Mouse (Mus musculus): ENCODE results near the gene Gm11011. TPM values are rescaled to one million over a fixed set of nuclear protein-coding genes. Genes with fewer than 3 reads are reported as not detected.

The Gm11011 gene
- polyA plus RNA-seq, 1 experiment from 2014 or later: not detected

DNA sequence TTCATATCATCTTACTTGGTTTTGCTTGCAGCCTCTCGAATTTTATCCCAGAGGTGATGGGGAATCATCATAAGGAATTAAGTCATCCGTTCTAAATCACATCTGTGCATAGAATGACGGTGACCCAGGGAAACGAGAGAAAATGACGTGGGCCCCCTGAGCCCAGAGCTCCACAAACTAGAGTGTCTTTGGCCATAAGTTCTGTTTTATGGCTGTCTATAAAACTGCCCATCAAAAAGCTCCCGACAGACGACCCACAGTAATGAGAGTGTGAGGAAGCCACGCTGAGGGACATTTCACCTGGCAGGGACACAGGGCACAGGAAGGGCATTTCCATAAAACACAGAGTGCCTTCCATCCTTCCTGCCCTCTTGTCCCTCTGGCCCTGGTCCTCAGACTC is 23.3 kb upstream of the Gm11011 start:
- 75% methylated on average over 8 of the region's 8 CpGs for WGBS (ENCODE audit: insufficient replicate concordance)
- Histone ChIP-seq H3K4me3 (no peak overlapping the region), H3K27ac (no peak overlapping the region), H3K27me3 (replicated peaks) (no peaks in the 10 kb centered on the region), H3K4me1 (no peaks in the 10 kb centered on the region), H3K36me3 (no peaks in the 10 kb centered on the region), H3K9me3 (replicated peaks) (no peaks in the 10 kb centered on the region), H3K9ac (no peak overlapping the region), H3K4me2 (no peak overlapping the region)
- no peak for ATAC-seq

DNA sequence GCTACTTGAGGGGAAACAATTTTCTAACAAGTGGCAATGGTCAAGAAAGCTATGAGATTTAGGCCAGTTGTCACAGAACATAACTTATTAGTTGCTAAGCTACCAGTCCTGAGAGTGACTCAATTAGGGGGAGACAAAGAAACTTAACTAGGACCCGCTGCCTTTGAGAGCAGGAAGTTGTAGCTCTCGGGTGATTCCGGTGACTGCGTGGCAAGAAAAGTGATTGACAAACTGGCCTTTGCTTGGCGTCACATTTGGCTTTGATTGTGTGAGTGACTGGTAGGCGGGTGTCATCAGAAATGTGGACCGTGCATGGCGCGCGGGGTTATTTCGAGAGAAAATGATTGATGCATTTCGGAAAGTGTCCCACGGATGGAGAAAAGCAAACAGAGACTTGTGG is 22.4 kb upstream of the Gm11011 start:
- Histone ChIP-seq H3K4me3 (no peak overlapping the region), H3K4me1 (no peaks in the 10 kb centered on the region), H3K27ac (no peak overlapping the region), H3K9me3 (replicated peaks) (no peaks in the 10 kb centered on the region), H3K36me3 (no peaks in the 10 kb centered on the region), H3K27me3 (replicated peaks) (no peaks in the 10 kb centered on the region), H3K4me2 (no peak overlapping the region), H3K9ac (no peak overlapping the region)
- WGBS (ENCODE audit: insufficient replicate concordance): 41% methylated on average over 13 of the region's 13 CpGs
- no peak for ATAC-seq

DNA sequence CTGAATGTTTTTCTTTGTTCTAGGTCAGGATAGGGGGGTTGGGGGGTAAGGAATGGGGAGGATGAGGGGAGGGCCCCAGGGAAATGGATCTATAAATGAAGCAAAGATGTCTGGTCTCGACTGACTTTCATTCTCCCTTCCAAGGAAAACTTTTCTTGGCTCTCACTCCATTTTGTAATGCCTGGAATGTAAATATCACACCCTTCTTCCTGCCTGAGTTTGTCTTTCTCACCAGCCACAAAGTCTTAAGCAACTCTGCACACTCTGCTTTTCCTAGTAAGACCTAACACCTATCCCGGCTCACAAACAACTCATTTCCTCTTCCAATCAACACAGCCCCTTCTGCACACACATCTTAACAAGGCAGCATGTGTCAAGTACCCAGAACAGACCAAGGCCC is 20.2 kb upstream of the Gm11011 start:
- Histone ChIP-seq H3K9me3 (replicated peaks) (no peaks in the 10 kb centered on the region), H3K36me3 (no peaks in the 10 kb centered on the region), H3K4me2 (no peak overlapping the region), H3K9ac (no peak overlapping the region), H3K4me1 (no peaks in the 10 kb centered on the region), H3K4me3 (no peak overlapping the region), H3K27ac (no peak overlapping the region), H3K27me3 (replicated peaks) (no peaks in the 10 kb centered on the region)
- WGBS (ENCODE audit: insufficient replicate concordance): 23% methylated on average over 2 of the region's 2 CpGs
- ATAC-seq: no peak

DNA sequence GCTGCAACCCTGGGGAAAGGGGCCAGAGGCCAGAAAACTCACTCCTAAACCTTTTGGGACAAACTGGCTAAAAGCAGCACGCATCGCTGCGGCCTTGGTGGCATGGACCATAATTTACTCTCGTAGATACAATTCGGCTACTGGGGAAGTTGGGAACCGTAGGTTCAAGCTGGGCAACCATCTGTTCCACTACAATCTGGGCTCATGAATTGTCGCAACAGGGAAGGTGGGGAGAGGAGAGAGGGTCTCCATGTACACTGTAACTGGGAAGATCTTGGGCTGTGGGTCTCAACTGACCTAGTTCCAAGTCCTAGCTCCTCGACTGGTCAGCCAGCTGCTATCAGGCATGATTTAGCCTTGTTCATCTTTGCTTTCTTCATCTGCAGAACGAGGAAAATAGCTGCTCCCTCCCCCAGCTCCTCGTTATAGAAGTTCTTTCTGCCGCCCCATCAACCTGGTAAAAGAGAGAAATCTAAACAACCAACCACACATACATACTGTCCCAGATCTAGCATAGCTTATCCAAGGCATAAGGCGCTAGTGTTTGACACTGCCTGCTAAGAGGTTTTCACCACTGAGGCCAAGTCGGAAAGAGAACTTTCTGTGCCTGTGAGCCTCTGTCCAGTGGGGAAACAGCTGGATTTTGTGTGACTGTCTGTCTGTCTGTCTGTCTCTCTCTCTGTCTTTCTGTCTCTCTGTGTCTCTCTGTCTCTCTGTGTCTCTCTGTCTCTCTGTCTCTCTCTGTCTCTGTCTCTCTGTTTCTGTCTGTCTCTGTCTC is 19.5 kb upstream of the Gm11011 start:
- Histone ChIP-seq H3K9me3 (replicated peaks) (no peaks in the 10 kb centered on the region), H3K36me3 (no peaks in the 10 kb centered on the region), H3K4me3 (no peak overlapping the region), H3K4me2 (no peak overlapping the region), H3K9ac (no peak overlapping the region), H3K27ac (no peak overlapping the region), H3K27me3 (replicated peaks) (no peaks in the 10 kb centered on the region), H3K4me1 (no peaks in the 10 kb centered on the region)
- ATAC-seq: no peak
- 62% methylated on average over 13 of the region's 13 CpGs for WGBS (ENCODE audit: insufficient replicate concordance)

DNA sequence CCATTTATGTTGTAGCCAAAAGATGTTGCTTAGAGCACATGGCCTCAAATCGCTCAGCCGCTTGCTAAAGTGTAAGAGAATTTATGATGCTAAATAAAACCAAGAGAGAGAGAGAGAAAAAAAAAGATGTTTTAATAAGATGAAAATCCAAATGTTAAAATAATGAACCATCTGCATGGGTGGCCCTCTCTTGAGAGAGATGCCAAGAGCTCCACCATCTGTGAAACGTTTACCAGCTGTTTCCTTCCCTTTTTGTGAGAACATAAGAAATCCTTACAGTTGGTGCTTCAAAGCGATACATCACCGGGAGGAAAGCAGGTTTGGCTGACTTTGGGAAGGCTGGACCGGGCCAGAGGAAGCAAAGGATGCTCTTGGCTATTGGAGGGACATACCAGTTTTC is 12.6 kb upstream of the Gm11011 start:
- Histone ChIP-seq H3K9me3 (replicated peaks) (no peaks in the 10 kb centered on the region), H3K4me2 (no peak overlapping the region), H3K9ac (no peak overlapping the region), H3K27me3 (replicated peaks) (no peaks in the 10 kb centered on the region), H3K4me3 (no peak overlapping the region), H3K27ac (no peak overlapping the region), H3K4me1 (no peaks in the 10 kb centered on the region), H3K36me3 (no peaks in the 10 kb centered on the region)
- no peak for ATAC-seq
- WGBS (ENCODE audit: insufficient replicate concordance): 61% methylated on average over 6 of the region's 6 CpGs

DNA sequence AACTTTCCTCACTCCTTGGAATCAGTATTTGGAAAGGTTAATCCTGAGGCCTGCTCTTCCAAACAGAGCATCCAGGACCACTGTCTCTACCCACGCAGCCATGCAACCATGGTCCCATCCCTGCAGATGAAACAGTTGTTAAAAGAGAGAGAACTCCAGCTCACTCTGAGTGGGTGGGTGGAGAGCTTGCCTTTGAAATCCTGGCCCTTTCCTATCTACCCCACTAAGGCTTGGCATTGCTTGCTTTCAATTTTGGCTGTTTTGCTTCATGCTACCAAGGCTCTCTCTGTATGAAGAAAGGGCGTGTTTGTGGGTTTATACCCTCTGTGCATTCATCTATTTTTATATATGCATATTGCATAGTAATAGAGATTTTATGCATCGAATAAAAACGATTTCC is 12.0 kb upstream of the Gm11011 start:
- Histone ChIP-seq H3K4me1 (no peaks in the 10 kb centered on the region), H3K27ac (no peak overlapping the region), H3K4me2 (no peak overlapping the region), H3K27me3 (replicated peaks) (no peaks in the 10 kb centered on the region), H3K4me3 (no peak overlapping the region), H3K9me3 (replicated peaks) (no peaks in the 10 kb centered on the region), H3K9ac (no peak overlapping the region), H3K36me3 (no peaks in the 10 kb centered on the region)
- WGBS (ENCODE audit: insufficient replicate concordance): 62% methylated on average over 4 of the region's 4 CpGs
- ATAC-seq: no peak

DNA sequence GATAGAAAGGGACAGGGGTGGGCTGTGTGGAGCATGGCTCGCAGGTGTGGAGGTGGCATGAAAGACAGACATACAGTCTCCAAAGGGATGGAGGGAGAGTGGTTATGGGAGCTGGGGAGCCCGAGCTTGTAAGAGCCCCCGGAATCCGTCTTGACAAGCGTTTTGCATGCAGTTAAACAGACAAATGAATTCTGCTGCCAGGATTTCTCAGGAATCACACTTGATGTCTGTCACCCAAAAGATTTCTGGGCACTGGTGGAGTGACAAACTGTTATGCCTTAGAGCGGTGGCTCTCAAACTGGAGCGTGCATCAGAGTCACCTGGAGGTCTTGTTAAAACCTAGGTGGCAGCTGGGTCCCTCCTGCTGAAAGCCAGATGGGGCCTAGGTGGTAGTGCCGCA is 10.4 kb upstream of the Gm11011 start:
- Histone ChIP-seq H3K9me3 (replicated peaks) (no peaks in the 10 kb centered on the region), H3K9ac (no peak overlapping the region), H3K4me3 (no peak overlapping the region), H3K4me2 (no peak overlapping the region), H3K4me1 (no peaks in the 10 kb centered on the region), H3K36me3 (no peaks in the 10 kb centered on the region), H3K27me3 (replicated peaks) (no peaks in the 10 kb centered on the region), H3K27ac (no peak overlapping the region)
- ATAC-seq: no peak
- 76% methylated on average over 8 of the region's 8 CpGs for WGBS (ENCODE audit: insufficient replicate concordance)

DNA sequence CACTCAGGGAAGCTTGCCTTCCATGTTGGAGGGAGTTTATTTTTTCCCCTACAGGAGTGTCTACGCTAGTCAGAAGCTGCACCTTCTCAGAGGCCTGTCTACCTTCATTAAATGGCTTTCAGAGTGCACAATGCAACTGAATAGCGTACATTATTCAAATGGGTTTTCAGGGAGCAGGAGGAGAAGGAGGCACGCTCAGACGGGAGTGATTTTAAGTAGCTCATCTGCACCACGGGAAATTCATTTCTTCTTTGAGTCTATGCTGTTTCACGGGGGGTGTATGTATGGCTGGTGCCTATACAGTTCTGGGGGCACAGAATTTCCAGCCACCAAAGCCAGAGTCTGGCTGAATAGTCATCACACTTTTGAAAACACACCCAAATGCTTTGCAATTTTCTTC is 9.8 kb upstream of the Gm11011 start:
- no peaks in the 10 kb centered on the region for H3K4me1 ChIP-seq
- H3K4me3 ChIP-seq: no peak overlapping the region
- no peak overlapping the region for H3K27ac ChIP-seq
- no peak for ATAC-seq
- H3K9me3 ChIP-seq (replicated peaks): no peaks in the 10 kb centered on the region
- H3K36me3 ChIP-seq: no peaks in the 10 kb centered on the region
- 69% methylated on average over 6 of the region's 6 CpGs for WGBS (ENCODE audit: insufficient replicate concordance)
- no peaks in the 10 kb centered on the region for H3K27me3 ChIP-seq (replicated peaks)
- H3K9ac ChIP-seq: no peak overlapping the region
- no peak overlapping the region for H3K4me2 ChIP-seq

DNA sequence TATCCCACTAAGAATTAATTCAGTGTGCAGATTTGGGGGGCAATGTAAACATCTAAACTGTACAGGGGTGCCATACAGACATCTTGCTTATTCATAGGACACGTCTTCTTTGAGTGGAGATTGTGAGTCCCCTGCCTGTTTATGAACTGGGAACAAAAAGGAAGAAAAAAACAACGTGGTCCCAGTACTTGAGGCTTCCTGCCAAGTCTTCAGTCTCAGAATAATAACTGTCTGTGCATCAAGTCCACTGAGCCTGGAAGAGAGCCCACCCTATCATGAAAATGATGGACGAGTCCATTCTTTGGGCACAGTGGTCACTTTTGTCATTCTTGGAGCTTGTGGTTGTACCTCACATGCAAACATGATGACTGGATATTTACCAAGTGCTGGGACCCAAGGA is 6.2 kb upstream of the Gm11011 start:
- no peak for ATAC-seq
- Histone ChIP-seq H3K9me3 (replicated peaks) (no peaks in the 10 kb centered on the region), H3K36me3 (no peaks in the 10 kb centered on the region), H3K27me3 (replicated peaks) (no peaks in the 10 kb centered on the region), H3K4me3 (no peak overlapping the region), H3K4me2 (no peak overlapping the region), H3K9ac (no peak overlapping the region), H3K4me1 (no peaks in the 10 kb centered on the region), H3K27ac (no peak overlapping the region)
- 50% methylated on average over 3 of the region's 3 CpGs for WGBS (ENCODE audit: insufficient replicate concordance)

DNA sequence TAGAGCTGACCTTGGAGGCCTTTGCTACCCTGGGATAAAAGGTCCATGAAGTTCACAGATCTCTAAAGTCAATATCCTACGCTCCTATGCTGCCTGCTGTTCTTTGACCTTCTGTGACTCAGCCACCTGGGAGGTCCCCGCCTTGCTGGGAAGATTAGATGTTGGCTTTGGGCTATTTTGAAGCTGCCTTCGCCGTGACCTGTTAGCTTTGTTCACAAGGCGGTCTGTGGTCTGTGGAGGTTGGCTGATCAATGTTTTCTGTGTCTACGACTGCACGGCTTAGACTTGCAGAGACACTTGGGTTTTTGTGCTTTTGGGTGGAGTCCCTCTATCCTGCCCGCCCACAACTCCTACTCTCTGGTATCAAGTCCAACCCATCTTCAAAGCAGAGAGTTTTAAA is 2.9 kb upstream of the Gm11011 start:
- Histone ChIP-seq H3K4me3 (no peak overlapping the region), H3K27me3 (replicated peaks) (no peaks in the 10 kb centered on the region), H3K9me3 (replicated peaks) (no peaks in the 10 kb centered on the region), H3K9ac (no peak overlapping the region), H3K4me1 (no peaks in the 10 kb centered on the region), H3K27ac (no peak overlapping the region), H3K36me3 (no peaks in the 10 kb centered on the region), H3K4me2 (no peak overlapping the region)
- no peak for ATAC-seq
- WGBS (ENCODE audit: insufficient replicate concordance): 61% methylated on average over 8 of the region's 8 CpGs

DNA sequence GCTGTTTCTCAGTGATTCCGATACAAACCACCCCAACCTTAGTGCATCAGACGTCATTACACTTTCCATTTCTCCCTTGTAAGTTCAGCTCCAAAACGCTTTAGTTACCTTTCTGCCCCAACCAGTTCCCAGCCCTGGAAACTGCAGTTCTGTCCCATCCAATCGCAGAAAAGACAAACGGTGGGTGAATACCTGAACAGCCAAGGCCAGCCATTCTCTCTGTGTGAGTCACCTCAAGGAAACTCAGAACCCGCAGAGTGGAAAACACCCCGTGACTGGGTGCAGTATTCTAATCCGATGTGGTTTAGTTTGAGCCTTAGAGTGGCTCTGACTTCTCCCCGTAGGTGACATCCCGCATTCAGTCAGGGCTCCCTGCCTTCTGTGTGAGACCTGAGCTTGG is 2.2 kb upstream of the Gm11011 start:
- Histone ChIP-seq H3K27me3 (replicated peaks) (no peaks in the 10 kb centered on the region), H3K4me3 (no peak overlapping the region), H3K27ac (no peak overlapping the region), H3K9me3 (replicated peaks) (no peaks in the 10 kb centered on the region), H3K9ac (no peak overlapping the region), H3K4me2 (no peak overlapping the region), H3K4me1 (no peaks in the 10 kb centered on the region), H3K36me3 (no peaks in the 10 kb centered on the region)
- 74% methylated on average over 10 of the region's 10 CpGs for WGBS (ENCODE audit: insufficient replicate concordance)
- no peak for ATAC-seq

DNA sequence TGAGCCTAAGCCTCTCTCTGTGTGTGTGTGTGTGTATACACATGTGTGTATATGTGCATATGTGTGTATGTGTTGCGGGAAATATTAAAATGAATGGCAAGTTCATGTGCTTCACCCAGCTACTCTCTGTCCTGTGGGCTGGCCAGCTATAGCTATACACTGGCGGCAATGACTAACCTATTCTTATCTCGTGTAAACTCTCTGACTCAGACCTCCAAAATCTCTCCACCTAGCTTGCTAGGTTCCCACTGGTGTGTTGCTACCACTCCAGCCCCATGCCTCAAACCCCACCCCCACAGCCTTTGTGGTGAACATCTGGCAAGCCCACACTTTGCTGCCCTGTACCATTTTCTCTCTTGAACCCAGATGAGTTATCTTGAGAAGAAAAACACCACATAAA is 857 bp downstream of the Gm11011 start:
- no peak overlapping the region for H3K4me3 ChIP-seq
- no peaks in the 10 kb centered on the region for H3K36me3 ChIP-seq
- H3K4me2 ChIP-seq: no peak overlapping the region
- no peaks in the 10 kb centered on the region for H3K27me3 ChIP-seq (replicated peaks)
- H3K9me3 ChIP-seq (replicated peaks): no peaks in the 10 kb centered on the region
- no peaks in the 10 kb centered on the region for H3K4me1 ChIP-seq
- H3K9ac ChIP-seq: no peak overlapping the region
- WGBS (ENCODE audit: insufficient replicate concordance): 63% methylated on average over 3 of the region's 3 CpGs
- no peak for ATAC-seq
- no peak overlapping the region for H3K27ac ChIP-seq

DNA sequence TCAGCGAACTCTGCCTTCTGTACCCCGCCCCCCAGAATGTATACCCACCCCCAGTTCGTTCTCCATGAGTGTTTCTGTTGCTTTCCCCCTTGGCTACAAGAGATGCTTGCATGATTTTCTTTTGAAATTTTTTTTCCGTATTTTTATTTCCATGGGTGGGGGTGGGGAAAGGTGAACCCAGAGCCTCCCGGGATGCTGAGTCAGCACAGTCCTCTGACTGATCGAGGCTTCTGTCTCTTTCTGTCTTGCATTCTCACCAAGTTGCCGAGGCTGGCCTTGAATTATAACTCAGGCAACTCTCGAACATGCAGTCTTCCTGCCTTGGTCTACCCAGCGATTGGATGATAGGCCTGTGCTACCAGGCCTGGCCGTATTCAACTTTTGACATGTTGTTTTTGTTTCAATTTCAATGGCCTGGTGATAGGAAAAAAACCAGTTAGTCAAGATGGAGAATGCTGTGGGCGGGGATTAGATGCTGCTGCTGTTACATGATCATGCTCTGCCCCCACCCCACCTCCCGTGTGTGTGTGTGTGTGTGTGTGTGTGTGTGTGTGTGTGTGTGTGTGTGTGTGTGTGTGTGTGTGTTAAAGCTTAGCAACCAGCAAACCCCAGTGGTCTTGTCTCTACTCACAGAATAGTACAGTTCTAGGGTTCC is 1.8 kb downstream of the Gm11011 start:
- Histone ChIP-seq H3K27ac (no peak overlapping the region), H3K27me3 (replicated peaks) (no peaks in the 10 kb centered on the region), H3K9me3 (replicated peaks) (no peaks in the 10 kb centered on the region), H3K9ac (no peak overlapping the region), H3K4me2 (no peak overlapping the region), H3K36me3 (no peaks in the 10 kb centered on the region), H3K4me1 (no peaks in the 10 kb centered on the region), H3K4me3 (no peak overlapping the region)
- WGBS (ENCODE audit: insufficient replicate concordance): 62% methylated on average over 12 of the region's 12 CpGs
- ATAC-seq: no peak
